ENCODE assay signal across 23 mouse cellular contexts in genomic region chr17:93312139-93312538, GRCm38 (mm10).
DNase-seq lines count a peak whose midpoint lies in the region; ATAC-seq and TF ChIP-seq lines count a peak whose summit lies in the region.
"Had no signal": no experiment of that assay in that cellular context is flagged by ENCODE, and none has a peak within 500 bp of the region (broad histone marks: within the 10 kb centered on the region; RNA-seq: fewer than 3 reads in every experiment).

No protein-coding gene starts in this region.

- no peak overlapping the region for H3K9ac ChIP-seq in midbrain, embryonic 11.5 days (ENCODE audit: low read length)
- H3K9ac ChIP-seq in midbrain, embryonic 16.5 days (ENCODE audit: low read depth, low read length) = no peak overlapping the region
- H3K9ac ChIP-seq in hindbrain, postnatal 0 days (replicated peaks; ENCODE audit: low read length) = no peak overlapping the region
- no peak overlapping the region for H3K9ac ChIP-seq in neural tube, embryonic 13.5 days
- H3K9ac ChIP-seq: heart, embryonic 13.5 days; limb, embryonic 12.5 days; liver, postnatal 0 days had no signal

- H3K4me1 ChIP-seq in midbrain, embryonic 11.5 days (ENCODE audit: control insufficient read depth, insufficient read depth, low read length) = peaks cover 5% of the 10 kb centered on the region; the same call in 1 of the 2 replicates
- H3K4me1 ChIP-seq in midbrain, embryonic 16.5 days (ENCODE audit: control insufficient read depth, insufficient read depth, low read length) = peaks cover 9% of the 10 kb centered on the region
- no peaks in the 10 kb centered on the region for H3K4me1 ChIP-seq in hindbrain, postnatal 0 days (ENCODE audit: insufficient read depth, low read length)
- peaks cover 25% of the 10 kb centered on the region for H3K4me1 ChIP-seq in neural tube, embryonic 13.5 days (replicated peaks)
- H3K4me1 ChIP-seq: heart, embryonic 13.5 days; limb, embryonic 12.5 days had no signal

- peak; percentile 81 for ATAC-seq in midbrain, embryonic 11.5 days (ENCODE audit: low FRiP score)
- no peak; the same call in 1 of the 2 replicates for ATAC-seq in midbrain, embryonic 16.5 days
- ATAC-seq in hindbrain, postnatal 0 days = no peak
- no peak; the same call in 1 of the 2 replicates for ATAC-seq in neural tube, embryonic 13.5 days (ENCODE audit: low read depth)
- no peak for ATAC-seq in erythroid progenitor cell, adult 5-6 weeks (replicated peaks; ENCODE audit: low FRiP score, poor library complexity, severe bottlenecking)
- ATAC-seq: intestine, postnatal 0 days; liver, postnatal 0 days; lung, postnatal 0 days had no signal

- peaks cover 5% of the 10 kb centered on the region for H3K27me3 ChIP-seq in midbrain, embryonic 11.5 days (ENCODE audit: control insufficient read depth, insufficient read depth, low read length)
- H3K27me3 ChIP-seq in midbrain, embryonic 16.5 days (ENCODE audit: control insufficient read depth, insufficient read depth, low read depth, low read length) = no peaks in the 10 kb centered on the region
- no peaks in the 10 kb centered on the region for H3K27me3 ChIP-seq in hindbrain, postnatal 0 days (ENCODE audit: insufficient read depth, low read length)
- H3K27me3 ChIP-seq in neural tube, embryonic 13.5 days = peaks cover 17% of the 10 kb centered on the region
- H3K27me3 ChIP-seq: heart, embryonic 13.5 days; limb, embryonic 12.5 days had no signal

- H3K36me3 ChIP-seq in midbrain, embryonic 11.5 days (ENCODE audit: control insufficient read depth, insufficient read depth, low read length) = no peaks in the 10 kb centered on the region
- no peaks in the 10 kb centered on the region for H3K36me3 ChIP-seq in midbrain, embryonic 16.5 days (ENCODE audit: control insufficient read depth, insufficient read depth, low read length)
- no peaks in the 10 kb centered on the region for H3K36me3 ChIP-seq in hindbrain, postnatal 0 days (ENCODE audit: insufficient read depth, low read length)
- H3K36me3 ChIP-seq in neural tube, embryonic 13.5 days = no peaks in the 10 kb centered on the region
- H3K36me3 ChIP-seq: heart, embryonic 13.5 days; limb, embryonic 12.5 days had no signal

- TF ChIP-seq CTCF in hindbrain, postnatal 0 days (IDR thresholded peaks at IDR 0.05; ENCODE audit: low read depth) = no peak

- H3K27ac ChIP-seq in midbrain, embryonic 11.5 days (ENCODE audit: low read depth, low read length) = no peak overlapping the region
- H3K27ac ChIP-seq in midbrain, embryonic 16.5 days (ENCODE audit: low read length) = no peak overlapping the region
- H3K27ac ChIP-seq in hindbrain, postnatal 0 days = no peak overlapping the region
- H3K27ac ChIP-seq in neural tube, embryonic 13.5 days (replicated peaks) = 0 out of 2 replicates have a peak overlapping the region, but pooled peaks have one; percentile 28
- H3K27ac ChIP-seq: heart, embryonic 13.5 days; limb, embryonic 12.5 days; stomach, postnatal 0 days had no signal

- 28% methylated on average over 4 of the region's 4 CpGs for WGBS in midbrain, embryonic 11.5 days
- WGBS in midbrain, embryonic 16.5 days = 19% methylated on average over 4 of the region's 4 CpGs
- WGBS in hindbrain, postnatal 0 days = 21% methylated on average over 4 of the region's 4 CpGs
- 17% methylated on average over 4 of the region's 4 CpGs for WGBS in neural tube, embryonic 13.5 days

- no peak overlapping the region for H3K4me3 ChIP-seq in midbrain, embryonic 11.5 days (ENCODE audit: low read depth, low read length)
- H3K4me3 ChIP-seq in midbrain, embryonic 16.5 days (ENCODE audit: low read depth, low read length) = no peak overlapping the region
- no peak overlapping the region for H3K4me3 ChIP-seq in hindbrain, postnatal 0 days (ENCODE audit: low read length)
- H3K4me3 ChIP-seq in neural tube, embryonic 13.5 days = no peak overlapping the region
- H3K4me3 ChIP-seq: heart, embryonic 13.5 days; limb, embryonic 12.5 days had no signal

- DNase-seq in midbrain, embryonic 11.5 days (ENCODE audit: low spot score, missing footprints) = peak; percentile 89
- DNase-seq in embryo, embryonic 11 days = peak; percentile 26
- DNase-seq in hindbrain, postnatal 0 days (ENCODE audit: low spot score) = peak; percentile 1
- no peak for DNase-seq in layer of hippocampus, adult 11-12 months (ENCODE audit: low spot score)
- no peak for DNase-seq in lung, postnatal 36 days
- DNase-seq: cerebellum, adult 8-10 months; gastrocnemius, postnatal 14 days; heart, adult 18-20 months; heart, postnatal 14 days; kidney, postnatal 25 days; layer of hippocampus, postnatal 36 days; liver, postnatal 0 days; right cerebral cortex, postnatal 14 days; thymus, adult 2 months had no signal

- H3K9me3 ChIP-seq in midbrain, embryonic 11.5 days (ENCODE audit: control insufficient read depth, low read length) = no peaks in the 10 kb centered on the region
- H3K9me3 ChIP-seq in midbrain, embryonic 16.5 days (replicated peaks; ENCODE audit: control insufficient read depth, low read length, poor library complexity, severe bottlenecking) = no peaks in the 10 kb centered on the region
- H3K9me3 ChIP-seq in hindbrain, postnatal 0 days (ENCODE audit: low read length) = no peaks in the 10 kb centered on the region
- H3K9me3 ChIP-seq in neural tube, embryonic 13.5 days = no peaks in the 10 kb centered on the region
- H3K9me3 ChIP-seq: heart, embryonic 13.5 days; limb, embryonic 12.5 days had no signal

- no peak overlapping the region for H3K4me2 ChIP-seq in midbrain, embryonic 11.5 days
- no peak overlapping the region for H3K4me2 ChIP-seq in midbrain, embryonic 16.5 days (ENCODE audit: low read length)
- H3K4me2 ChIP-seq in hindbrain, postnatal 0 days (ENCODE audit: low read depth, low read length) = no peak overlapping the region
- H3K4me2 ChIP-seq in neural tube, embryonic 13.5 days = no peak overlapping the region
- H3K4me2 ChIP-seq: heart, embryonic 13.5 days; limb, embryonic 12.5 days; liver, embryonic 11.5 days had no signal

Comparison
In these comparisons a context has a peak if more than half of its experiments do, and no peak if none do; other contexts are left out.
1. DNase-seq: peak in midbrain, embryonic 11.5 days (single experiment), embryo, embryonic 11 days (single experiment) and hindbrain, postnatal 0 days (single experiment); none in layer of hippocampus, adult 11-12 months (single experiment) and lung, postnatal 36 days (single experiment).